Mouse (Mus musculus): Measurements from ENCODE around the gene Krt28.

- TF ChIP-seq CTCF (IDR thresholded peaks at IDR 0.05; ENCODE audit: control insufficient read depth, insufficient read depth, low read length) = no peak
- no peak for TF ChIP-seq POLR2A (IDR thresholded peaks at IDR 0.05; ENCODE audit: borderline replicate concordance, control insufficient read depth, low read depth, low read length)
These were observed 24.1 kb upstream of the Krt28 start for GRCm38 (mm10) chr11:99398832-99399231.
